Mouse (Mus musculus) intestine, embryonic 14.5 days (tissue): ENCODE results near the gene Stfa3. TPM values are rescaled to one million over a fixed set of nuclear protein-coding genes. Genes with fewer than 3 reads are reported as not detected.
A peak's percentile ranks its signal among the peaks of the same experiment; 100 is the strongest.

ENCODE experiments used
- ATAC-seq: fragments of 200-750 bp; cut with Nextera tagmentation; replicated peaks from 2 replicates; pipeline ENCODE4 v1.8.0; 2017; ENCODE audit warnings: low read depth, moderate number of reproducible peaks, moderate TSS enrichment, moderate library complexity; ENCODE audit not compliant: low FRiP score, low TSS enrichment
- DNase-seq: peaks from one replicate; pipeline ENCODE4 v3.0.0-alpha.2; 2018; ENCODE audit warnings: low spot score
- H3K27ac ChIP-seq: fragments of 300-500 bp; sonication (generic); 2 replicates; pipeline ENCODE4 v1.5.1; 2014; ENCODE audit warnings: low read depth, mild to moderate bottlenecking, control low read depth
- H3K27me3 ChIP-seq: fragments of 300-500 bp; sonication (generic); replicated peaks from 2 replicates; pipeline ENCODE4 v1.6.1; 2014; ENCODE audit warnings: low read length, control low read depth; ENCODE audit not compliant: control insufficient read depth, insufficient read depth
- H3K36me3 ChIP-seq: fragments of 300-500 bp; sonication (generic); 2 replicates; pipeline ENCODE4 v1.6.1; 2014; ENCODE audit warnings: low read length, control low read depth; ENCODE audit not compliant: control insufficient read depth, insufficient read depth
- H3K4me1 ChIP-seq: fragments of 300-500 bp; sonication (generic); replicated peaks from 2 replicates; pipeline ENCODE4 v1.6.1; 2014; ENCODE audit warnings: low read length, control low read depth, mixed read lengths; ENCODE audit not compliant: control insufficient read depth, insufficient read depth
- H3K4me2 ChIP-seq: fragments of 300-500 bp; sonication (generic); 2 replicates; pipeline ENCODE4 v1.6.1; 2014; ENCODE audit warnings: low read length
- H3K4me3 ChIP-seq: fragments of 300-500 bp; sonication (generic); 2 replicates; pipeline ENCODE4 v1.5.1; 2014; ENCODE audit warnings: low read depth, low read length, control low read depth, mixed read lengths
- H3K9ac ChIP-seq: fragments of 300-500 bp; sonication (generic); 2 replicates; pipeline ENCODE4 v1.6.1; 2014; ENCODE audit warnings: mild to moderate bottlenecking, low read length
- H3K9me3 ChIP-seq: fragments of 300-500 bp; sonication (generic); 2 replicates; pipeline ENCODE4 v1.6.1; 2016; ENCODE audit warnings: low read length, control low read depth; ENCODE audit not compliant: control insufficient read depth
- WGBS: fragments of 180-500 bp; shearing (Covaris S2); extraction: QIAGEN DNeasy Blood & Tissue Kit; methylation state at CpG from one replicate; pipeline ENCODE4 v1.1.7; 2014; 5-methylcytosine and 5-hydroxymethylcytosine counted together
- polyA plus RNA-seq: library from polyadenylated mRNA; unstranded; fragments of >200 nt; fragmentation: Nextera tagmentation; extraction: Ambion mirVana; gene quantifications from 2 replicates; pipeline ENCODE4 v1.2.1, GENCODE M21; 2014

The Stfa3 gene
- polyA plus RNA-seq: 0.52 and 0.53 TPM in 2 replicates

DNA sequence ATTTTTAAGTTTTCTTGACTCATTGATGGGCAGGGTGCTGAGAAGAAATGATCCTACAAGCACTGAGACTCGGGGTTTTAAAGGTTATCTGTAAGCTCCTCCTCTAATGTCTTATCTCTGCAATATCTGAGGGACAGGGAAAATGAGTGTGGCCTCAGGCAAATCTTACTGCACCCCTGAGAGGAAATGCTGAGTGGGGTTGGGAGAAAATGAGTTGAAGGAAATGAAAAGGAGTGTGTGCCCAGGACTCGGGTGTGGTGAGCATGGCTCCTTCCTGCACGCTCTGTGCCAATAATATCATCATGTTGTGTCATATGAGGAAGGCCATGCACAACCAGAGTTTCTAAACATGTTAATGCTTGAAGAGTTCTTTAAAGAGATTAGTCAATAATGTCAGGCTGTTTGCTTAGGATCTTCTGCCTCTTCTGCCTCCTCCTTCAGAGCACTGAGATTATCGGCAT is at the start of gene Stfa3:
Gene Stfa3 (minus strand): TSS at position 51 of the 461 bp plus-strand sequence.
- ATAC-seq: no peak
- H3K36me3 ChIP-seq: no peaks in the 10 kb centered on the region
- 80% methylated on average over 4 of the region's 4 CpGs for WGBS
- H3K4me3 ChIP-seq: no peak within 1 kb of the TSS
- H3K27ac ChIP-seq: no peak within 1 kb of the TSS
- H3K4me1 ChIP-seq: no peaks in the 10 kb centered on the region
- no peaks in the 10 kb centered on the region for H3K27me3 ChIP-seq
- DNase-seq: no peak
- H3K4me2 ChIP-seq: no peak within 1 kb of the TSS
- H3K9ac ChIP-seq: no peak within 1 kb of the TSS
- no peaks in the 10 kb centered on the region for H3K9me3 ChIP-seq

DNA sequence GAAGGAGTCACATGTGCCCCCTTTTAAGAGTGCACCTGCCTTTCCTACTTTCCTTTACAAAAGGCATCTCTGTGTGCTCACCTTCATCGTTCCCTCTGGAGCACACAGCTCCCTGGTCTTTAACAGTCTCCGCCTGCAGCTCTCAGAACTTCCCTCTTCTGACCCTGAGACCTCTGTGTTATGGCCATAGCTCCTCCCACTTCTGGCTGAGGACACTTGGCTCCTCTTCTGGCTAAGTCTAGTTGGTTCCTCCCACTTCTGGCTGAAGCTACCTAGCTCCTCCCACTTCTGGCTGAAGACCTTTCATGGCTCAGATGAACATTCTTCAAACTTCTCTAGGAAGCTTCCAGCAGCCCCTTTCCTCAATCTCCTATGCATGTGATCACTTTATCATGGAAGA is 47.1 kb upstream of the Stfa3 start:
- H3K4me1 ChIP-seq: no peaks in the 10 kb centered on the region
- H3K9ac ChIP-seq: no peak overlapping the region
- no peak overlapping the region for H3K4me3 ChIP-seq
- no peak overlapping the region for H3K27ac ChIP-seq
- no peak overlapping the region for H3K4me2 ChIP-seq
- no peaks in the 10 kb centered on the region for H3K36me3 ChIP-seq
- ATAC-seq (no peak), DNase-seq (no peak)
- H3K9me3 ChIP-seq: no peaks in the 10 kb centered on the region
- WGBS: 55% methylated on average over 2 of the region's 2 CpGs
- H3K27me3 ChIP-seq: no peaks in the 10 kb centered on the region

DNA sequence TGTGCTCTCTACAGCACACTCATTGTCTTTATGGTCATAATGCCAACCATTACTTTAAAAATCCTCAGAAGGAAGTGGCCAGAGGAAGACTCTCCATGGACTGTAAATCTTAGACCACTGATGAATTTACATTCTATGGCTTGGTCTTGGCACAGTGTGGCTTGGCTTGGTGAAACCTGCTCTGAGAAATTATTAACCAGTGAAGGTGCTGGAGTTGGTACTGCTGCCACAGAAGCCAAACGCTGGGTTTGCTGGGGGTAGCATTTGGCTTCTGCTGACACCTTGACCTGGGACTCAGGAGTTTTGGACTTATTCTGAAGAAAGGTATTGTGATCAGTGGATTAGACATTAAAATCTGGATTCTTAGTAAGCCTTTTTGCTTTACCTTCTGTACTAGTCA is 37.2 kb upstream of the Stfa3 start:
- Histone ChIP-seq H3K4me1 (no peaks in the 10 kb centered on the region), H3K4me3 (no peak overlapping the region), H3K9me3 (no peaks in the 10 kb centered on the region), H3K36me3 (no peaks in the 10 kb centered on the region), H3K4me2 (no peak overlapping the region), H3K9ac (no peak overlapping the region), H3K27ac (no peak overlapping the region), H3K27me3 (no peaks in the 10 kb centered on the region)
- no peak for DNase-seq
- no peak for ATAC-seq
- WGBS: 88% methylated on average over 1 of the region's 1 CpGs

DNA sequence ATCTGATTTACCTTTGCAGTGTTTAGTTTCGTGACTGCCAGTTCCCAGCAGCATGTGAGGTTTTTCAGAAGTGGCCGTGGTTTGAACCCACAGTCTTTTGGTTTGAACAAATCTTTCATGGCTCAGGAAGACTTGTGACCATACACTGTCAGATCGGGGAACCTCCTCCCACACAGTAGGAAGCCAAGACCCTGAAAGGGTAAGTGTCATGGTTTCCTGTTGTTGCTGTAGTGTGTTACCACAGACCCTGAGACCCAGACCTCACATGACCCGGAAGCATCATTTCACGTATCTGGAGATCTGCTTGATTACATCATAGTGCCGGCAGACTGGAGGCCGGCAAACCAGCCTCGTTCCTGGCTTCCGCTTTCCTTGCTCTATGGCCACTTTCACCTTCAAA is 21.7 kb upstream of the Stfa3 start:
- Histone ChIP-seq H3K27me3 (no peaks in the 10 kb centered on the region), H3K4me1 (no peaks in the 10 kb centered on the region), H3K9ac (no peak overlapping the region), H3K36me3 (no peaks in the 10 kb centered on the region), H3K27ac (no peak overlapping the region), H3K9me3 (no peaks in the 10 kb centered on the region), H3K4me2 (no peak overlapping the region), H3K4me3 (no peak overlapping the region)
- WGBS: 66% methylated on average over 9 of the region's 9 CpGs
- ATAC-seq (no peak), DNase-seq (no peak)

DNA sequence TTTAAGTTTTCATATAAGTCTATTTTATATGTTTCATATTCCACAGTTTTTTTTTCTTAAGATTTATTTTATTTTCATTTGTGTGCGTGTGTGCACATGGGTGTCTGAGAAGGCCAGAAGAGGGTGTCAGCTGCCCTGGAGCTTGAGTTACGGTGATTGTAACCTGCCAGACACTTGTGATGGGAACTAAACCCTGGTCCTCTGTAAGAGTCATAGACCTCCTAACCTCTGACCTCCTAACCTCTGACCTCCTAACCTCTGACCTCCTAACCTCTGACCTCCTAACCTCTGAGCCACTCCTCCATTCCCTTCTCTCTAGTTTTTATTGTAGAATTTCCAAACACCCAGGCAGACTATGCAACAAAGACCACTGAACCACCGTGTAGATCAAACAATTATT is 20.3 kb upstream of the Stfa3 start:
- H3K4me3 ChIP-seq: no peak overlapping the region
- H3K9me3 ChIP-seq: no peaks in the 10 kb centered on the region
- DNase-seq (no peak), ATAC-seq (no peak)
- no peaks in the 10 kb centered on the region for H3K36me3 ChIP-seq
- WGBS: 86% methylated on average over 3 of the region's 3 CpGs
- H3K27ac ChIP-seq: no peak overlapping the region
- H3K4me2 ChIP-seq: no peak overlapping the region
- no peaks in the 10 kb centered on the region for H3K27me3 ChIP-seq
- no peaks in the 10 kb centered on the region for H3K4me1 ChIP-seq
- H3K9ac ChIP-seq: no peak overlapping the region

DNA sequence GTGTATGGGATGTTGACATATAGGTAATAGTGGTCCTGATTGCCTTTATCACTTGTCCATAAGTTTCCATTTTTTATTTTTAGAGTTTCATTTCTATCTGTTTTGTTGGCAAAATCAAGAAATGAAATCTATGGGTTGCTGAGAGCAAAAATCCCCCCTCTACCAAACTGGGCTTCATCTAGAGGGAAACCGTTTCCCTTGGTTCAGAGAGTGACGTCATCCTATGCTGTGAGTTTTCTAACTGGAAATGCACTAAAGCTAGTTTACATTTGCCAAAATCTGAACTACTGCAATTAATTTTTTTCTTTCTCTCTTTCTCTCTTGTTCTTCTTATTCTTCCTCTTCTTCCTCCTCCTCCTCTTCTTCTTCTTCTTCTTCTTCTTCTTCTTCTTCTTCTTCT is 19.7 kb upstream of the Stfa3 start:
- Histone ChIP-seq H3K9me3 (no peaks in the 10 kb centered on the region), H3K9ac (no peak overlapping the region), H3K27ac (no peak overlapping the region), H3K27me3 (no peaks in the 10 kb centered on the region), H3K4me3 (no peak overlapping the region), H3K4me1 (no peaks in the 10 kb centered on the region), H3K4me2 (no peak overlapping the region), H3K36me3 (no peaks in the 10 kb centered on the region)
- WGBS: 69% methylated on average over 2 of the region's 2 CpGs
- ATAC-seq (no peak), DNase-seq (no peak)

DNA sequence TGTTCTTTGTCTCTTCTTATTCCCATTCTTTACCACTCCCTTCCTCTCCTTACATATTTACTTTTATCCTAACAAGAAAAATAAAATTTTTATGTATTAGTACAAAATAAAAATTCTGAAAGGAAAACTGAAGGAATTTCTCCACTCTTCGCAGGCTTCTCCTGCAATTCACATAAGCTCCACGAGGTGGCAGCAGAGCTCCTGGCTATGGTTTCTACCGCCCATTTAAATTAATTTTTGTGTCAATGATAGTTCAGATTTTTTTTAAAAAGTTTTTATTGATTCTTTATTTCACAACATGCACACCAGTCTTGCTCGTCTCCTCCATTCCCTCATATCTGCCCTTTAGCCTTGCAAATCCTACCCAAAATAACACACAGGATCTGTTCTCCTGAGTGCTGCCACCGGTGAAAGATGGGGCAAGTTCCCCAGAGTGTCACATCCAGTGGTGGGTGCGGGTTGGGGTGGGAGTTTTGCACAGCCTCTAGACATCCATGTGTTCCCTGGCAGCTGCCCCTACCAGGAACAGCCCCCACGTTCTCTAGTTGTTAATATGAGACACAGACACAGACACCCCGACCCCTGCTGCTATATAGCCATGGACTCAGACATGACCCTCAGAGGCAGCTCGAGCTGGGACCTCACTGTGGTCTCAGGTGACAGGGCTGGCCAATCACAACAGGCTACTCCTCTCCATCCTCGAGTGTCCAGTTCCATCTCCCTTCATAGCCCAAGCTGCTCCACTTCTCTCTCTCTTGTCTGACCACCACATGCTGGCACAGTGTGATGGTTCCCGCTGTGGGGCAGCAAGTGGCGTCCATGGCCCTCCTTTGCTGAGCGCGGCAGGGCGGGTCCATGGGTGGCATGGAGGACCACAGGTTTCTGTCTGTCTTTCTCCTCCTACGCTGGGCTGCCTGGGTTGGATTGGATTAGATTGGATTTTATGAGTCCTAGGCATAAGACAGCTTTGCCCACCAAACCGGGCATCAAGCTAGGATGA is 18.3 kb upstream of the Stfa3 start:
- DNase-seq (peak; percentile 69), ATAC-seq (0 out of 2 replicates have a peak, but pooled peaks have one; percentile 36)
- WGBS: 51% methylated on average over 17 of the region's 17 CpGs
- no peaks in the 10 kb centered on the region for H3K27me3 ChIP-seq
- no peak overlapping the region for H3K4me2 ChIP-seq
- no peaks in the 10 kb centered on the region for H3K9me3 ChIP-seq
- H3K36me3 ChIP-seq: no peaks in the 10 kb centered on the region
- H3K9ac ChIP-seq: no peak overlapping the region
- no peaks in the 10 kb centered on the region for H3K4me1 ChIP-seq
- H3K4me3 ChIP-seq: no peak overlapping the region
- no peak overlapping the region for H3K27ac ChIP-seq

DNA sequence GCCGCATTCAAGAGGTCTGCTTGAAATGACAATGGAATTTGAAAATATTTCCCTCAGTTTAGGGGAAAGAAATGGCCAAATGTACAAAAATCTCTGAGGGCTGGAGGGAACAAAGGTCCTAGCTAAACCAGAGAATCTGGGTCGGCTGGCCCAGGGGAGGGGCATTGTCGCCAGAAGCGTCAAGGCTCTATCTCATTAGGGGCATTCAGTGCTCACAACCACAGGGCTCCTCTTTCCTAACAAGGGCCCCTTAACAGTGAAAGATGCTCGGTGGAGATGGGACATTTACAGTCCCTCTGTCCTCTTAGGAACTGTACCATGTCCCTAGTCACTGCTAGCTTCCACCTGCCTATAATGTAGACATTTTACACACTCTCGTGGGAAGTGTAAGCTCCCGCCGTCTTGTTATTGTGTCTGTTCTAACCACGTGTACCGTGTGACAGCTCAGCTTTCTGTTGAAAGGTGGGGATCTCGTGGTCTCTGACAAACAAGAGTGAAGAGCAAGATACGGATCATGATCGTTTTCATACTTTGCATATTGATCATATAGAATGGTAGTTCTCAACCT is 16.0 kb upstream of the Stfa3 start:
- Histone ChIP-seq H3K4me1 (no peaks in the 10 kb centered on the region), H3K27ac (no peak overlapping the region), H3K4me2 (no peak overlapping the region), H3K4me3 (no peak overlapping the region), H3K36me3 (no peaks in the 10 kb centered on the region), H3K27me3 (no peaks in the 10 kb centered on the region), H3K9me3 (no peaks in the 10 kb centered on the region), H3K9ac (no peak overlapping the region)
- WGBS: 61% methylated on average over 13 of the region's 13 CpGs
- no peak for ATAC-seq
- no peak for DNase-seq
